Mouse (Mus musculus) spleen, adult 2 months (tissue): ENCODE results near the gene Mical2.

Experiments
- CTCF ChIP-seq: fragments of 200-500 bp; IDR thresholded peaks from 2 replicates; pipeline ENCODE4 v1.5.1; 2011; ENCODE audit warnings: mild to moderate bottlenecking, inconsistent platforms; ENCODE audit not compliant: insufficient read depth, insufficient read length, insufficient replicate concordance; ENCODE audit errors: extremely low read depth
- POLR2A ChIP-seq: fragments of 200-500 bp; IDR thresholded peaks from 2 replicates; pipeline ENCODE4 v1.6.1; 2011; ENCODE audit warnings: low read depth, low read length, inconsistent platforms

GRCm38 (mm10) chr7:112268761-112269425 is 43.2 kb downstream of the Mical2 start:
- TF ChIP-seq POLR2A (no peak), CTCF (no peak)
